Mouse (Mus musculus): ENCODE measurements at regions not wholly inside any gene's neighbourhood (a gene's known extent, or its start where the extent isn't known, plus 50 kb on each side); places are given as distances from the start of the nearest gene placed in this dataset.

DNA sequence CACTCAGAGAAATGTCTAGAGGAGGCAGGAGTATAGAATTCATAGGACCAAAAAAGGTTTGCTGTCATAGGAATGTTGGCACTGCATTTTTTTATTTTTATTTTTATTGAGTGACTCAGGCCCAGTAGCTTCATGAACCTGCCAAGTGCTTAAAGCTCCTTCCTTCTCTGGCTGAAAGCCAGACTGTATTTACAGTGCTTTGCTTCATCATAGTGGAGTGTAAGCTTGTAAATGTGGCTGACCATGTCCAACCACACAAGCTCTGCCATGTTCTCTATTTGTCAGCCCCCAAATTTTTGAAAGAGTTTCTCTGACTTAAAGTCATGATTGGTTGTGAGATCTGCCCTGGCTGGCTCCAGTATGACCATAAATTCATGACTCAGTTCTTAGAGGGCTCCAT lies 221.0 kb downstream of the Kif20b start:
- TF ChIP-seq POLR2A (IDR thresholded peaks at IDR 0.05; ENCODE audit: borderline replicate concordance, control insufficient read depth, low read depth, low read length) (no peak), CTCF (IDR thresholded peaks at IDR 0.05; ENCODE audit: control insufficient read depth, insufficient read depth, low read length) (no peak)

Measured in bone marrow, adult 2 months (tissue).